Mouse (Mus musculus) limb, embryonic 11.5 days (tissue): ENCODE results near the gene Rhou. TPM values are rescaled to one million over a fixed set of nuclear protein-coding genes. Genes with fewer than 3 reads are reported as not detected.
"Not testable (repeated sequence)": the region's sequence is repeated elsewhere in the genome, so short reads cannot be mapped to it uniquely, and the experiment has no call there.

Source experiments
- ATAC-seq: fragments of 200-750 bp; cut with Nextera tagmentation; 2 replicates; pipeline ENCODE4 v1.8.0; 2017; ENCODE audit warnings: low read depth; ENCODE audit not compliant: insufficient number of reproducible peaks, low FRiP score, low TSS enrichment
- DNase-seq: peaks from one replicate; pipeline ENCODE4 v3.0.0-alpha.2; 2015; ENCODE audit warnings: low spot score
- H3K27ac ChIP-seq: fragments of 300-500 bp; sonication (generic); replicated peaks from 2 replicates; pipeline ENCODE4 v1.5.1; 2014; ENCODE audit warnings: low read depth, mild to moderate bottlenecking, low read length
- H3K27me3 ChIP-seq: fragments of 300-500 bp; sonication (generic); 2 replicates; pipeline ENCODE4 v1.6.1; 2014; ENCODE audit warnings: mild to moderate bottlenecking, low read length, mixed read lengths; ENCODE audit not compliant: control insufficient read depth, insufficient read depth
- H3K36me3 ChIP-seq: fragments of 300-500 bp; sonication (generic); 2 replicates; pipeline ENCODE4 v1.6.1; 2014; ENCODE audit warnings: mild to moderate bottlenecking, low read length, moderate library complexity, mixed read lengths; ENCODE audit not compliant: control insufficient read depth, insufficient read depth
- H3K4me1 ChIP-seq: fragments of 300-500 bp; sonication (generic); 2 replicates; pipeline ENCODE4 v1.6.1; 2014; ENCODE audit warnings: low read length, mixed read lengths; ENCODE audit not compliant: control insufficient read depth, insufficient read depth
- H3K4me2 ChIP-seq: fragments of 300-500 bp; sonication (generic); 2 replicates; pipeline ENCODE4 v1.6.1; 2014; ENCODE audit warnings: low read depth, mild to moderate bottlenecking, moderate library complexity; ENCODE audit not compliant: severe bottlenecking
- H3K4me3 ChIP-seq: fragments of 300-500 bp; sonication (generic); 2 replicates; pipeline ENCODE4 v1.5.1; 2014; ENCODE audit warnings: low read depth, low read length
- H3K9ac ChIP-seq: fragments of 300-500 bp; sonication (generic); 2 replicates; pipeline ENCODE4 v1.6.1; 2014; ENCODE audit warnings: mild to moderate bottlenecking, low read length
- H3K9me3 ChIP-seq: fragments of 300-500 bp; sonication (generic); 2 replicates; pipeline ENCODE4 v1.6.1; 2016; ENCODE audit warnings: low read length; ENCODE audit not compliant: control insufficient read depth
- WGBS: fragments of 180-500 bp; shearing (Covaris S2); extraction: QIAGEN DNeasy Blood & Tissue Kit; methylation state at CpG from one replicate; pipeline ENCODE4 v1.1.7; 2014; 5-methylcytosine and 5-hydroxymethylcytosine counted together
- polyA plus RNA-seq: library from polyadenylated mRNA; unstranded; fragments of >200 nt; fragmentation: Nextera tagmentation; extraction: Ambion mirVana; gene quantifications from 2 replicates; pipeline ENCODE4 v1.2.1, GENCODE M21; 2014

The Rhou gene
- 8.6 and 10.1 TPM in 2 replicates for polyA plus RNA-seq

DNA sequence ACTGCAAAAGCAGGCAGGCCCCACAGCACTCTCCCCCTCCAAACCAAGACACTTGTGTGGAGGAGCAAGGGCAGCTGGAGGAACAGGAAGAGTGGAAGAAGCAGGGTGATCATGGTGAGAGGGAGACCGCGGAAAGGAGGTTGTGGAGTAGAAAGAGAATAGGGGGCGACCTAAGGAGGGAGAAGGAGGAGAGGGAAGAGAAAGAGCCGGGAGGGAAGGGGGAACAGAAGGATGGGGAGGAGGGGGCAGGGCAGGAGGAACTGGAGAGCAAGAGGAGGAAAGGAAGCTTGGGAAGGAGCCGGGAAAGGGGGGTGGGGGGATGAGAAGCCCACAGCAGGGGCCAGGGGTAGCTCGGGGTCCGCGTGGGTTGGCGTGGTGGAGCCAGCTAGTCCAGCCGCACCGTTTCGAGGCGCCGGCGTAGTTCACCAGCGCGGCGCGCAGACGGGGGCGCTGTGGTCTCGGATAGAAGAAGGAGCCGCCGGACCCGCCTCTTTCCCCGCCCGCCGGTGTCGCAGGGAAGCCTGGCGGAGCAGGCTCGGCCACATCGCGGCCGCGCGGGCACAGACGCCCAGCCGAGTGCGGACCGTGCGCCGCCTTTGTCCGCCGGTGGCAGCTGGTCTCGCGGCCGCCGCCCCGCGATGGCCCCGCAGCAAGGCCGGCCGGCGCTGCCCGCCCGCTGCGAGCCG is at the start of gene Rhou:
Rhou (plus strand) TSS at position 622 of the 686 bp plus-strand sequence.
- Histone ChIP-seq H3K27ac (peak within 1 kb of the TSS; percentile 91), H3K4me2 (peak within 1 kb of the TSS; percentile 64), H3K9me3 (no peaks in the 10 kb centered on the region), H3K9ac (peak within 1 kb of the TSS; percentile 94), H3K4me3 (peak within 1 kb of the TSS; percentile 64), H3K4me1 (peaks cover 12% of the 10 kb centered on the region), H3K36me3 (peaks cover 2% of the 10 kb centered on the region; the same call in 1 of the 2 replicates), H3K27me3 (no peaks in the 10 kb centered on the region)
- DNase-seq (peak; percentile 96), ATAC-seq (peak; percentile 87)
- under 1% methylated on average over 53 of the region's 58 CpGs for WGBS

GRCm38 (mm10) chr8:123612652-123613051 is 41.1 kb upstream of the Rhou start:
- H3K4me2 ChIP-seq, DNase-seq, H3K27me3 ChIP-seq, H3K36me3 ChIP-seq, H3K4me1 ChIP-seq, ATAC-seq, H3K9me3 ChIP-seq, H3K27ac ChIP-seq, H3K4me3 ChIP-seq, H3K9ac ChIP-seq: not testable (repeated sequence)
- WGBS, result 60% methylated on average over 1 of the region's 5 CpGs

GRCm38 (mm10) chr8:123623523-123623922 is 30.2 kb upstream of the Rhou start:
- H3K9ac ChIP-seq, DNase-seq, H3K27ac ChIP-seq, H3K9me3 ChIP-seq, H3K4me3 ChIP-seq, H3K36me3 ChIP-seq, H3K4me1 ChIP-seq, H3K4me2 ChIP-seq, ATAC-seq: not testable (repeated sequence)
- no CpG with 5 or more reads among the region's 39 CpGs for WGBS
- peaks cover 17% of the 10 kb centered on the region for H3K27me3 ChIP-seq

DNA sequence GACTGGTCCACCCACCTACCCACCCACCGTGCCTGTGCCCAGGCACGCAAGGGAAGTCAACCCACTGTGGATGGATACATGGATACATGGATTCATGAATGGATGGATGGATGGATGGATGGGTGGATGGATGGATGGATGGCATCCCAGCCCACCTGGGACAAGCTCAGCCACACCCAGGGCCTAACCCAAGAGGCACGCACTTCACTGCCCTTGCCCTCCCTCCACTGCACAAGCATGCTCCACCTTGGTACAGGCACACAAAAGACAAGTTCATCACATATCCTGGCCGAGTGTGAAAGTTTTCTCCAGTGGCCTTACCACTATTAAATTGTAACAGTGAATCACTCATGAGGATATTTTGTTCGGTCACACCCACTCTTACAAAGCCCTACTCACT is 29.5 kb upstream of the Rhou start:
- Histone ChIP-seq H3K36me3 (no peaks in the 10 kb centered on the region), H3K9ac (no peak overlapping the region), H3K4me1 (peaks cover 3% of the 10 kb centered on the region; the same call in 1 of the 2 replicates), H3K4me3 (no peak overlapping the region), H3K9me3 (no peaks in the 10 kb centered on the region), H3K4me2 (no peak overlapping the region), H3K27me3 (peaks cover 14% of the 10 kb centered on the region), H3K27ac (no peak overlapping the region)
- DNase-seq, result no peak
- no peak for ATAC-seq
- WGBS, result 63% methylated on average over 5 of the region's 5 CpGs

DNA sequence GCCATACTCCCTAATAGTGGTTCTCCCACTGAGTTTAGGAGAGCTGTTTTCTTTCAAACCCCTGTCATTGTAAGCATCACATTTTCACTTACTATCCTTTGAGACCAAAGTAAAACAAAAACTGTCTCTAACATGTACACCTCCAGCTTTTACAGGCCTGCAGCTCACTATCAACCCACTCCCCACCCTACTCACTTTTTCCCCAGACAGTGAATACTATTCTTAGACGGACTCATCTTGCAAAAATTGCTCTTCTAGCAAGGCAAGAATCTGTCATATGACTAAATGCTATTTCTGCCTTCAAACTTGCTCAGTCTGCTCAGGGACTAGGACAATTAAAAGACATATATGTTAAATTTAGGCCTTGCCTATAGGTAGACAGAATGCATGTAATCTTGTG is 29.0 kb upstream of the Rhou start:
- ATAC-seq (no peak), DNase-seq (no peak)
- WGBS, result 61% methylated on average over 1 of the region's 1 CpGs
- no peak overlapping the region for H3K27ac ChIP-seq
- H3K4me3 ChIP-seq, result no peak overlapping the region
- no peaks in the 10 kb centered on the region for H3K36me3 ChIP-seq
- peaks cover 14% of the 10 kb centered on the region for H3K27me3 ChIP-seq
- no peak overlapping the region for H3K9ac ChIP-seq
- peaks cover 4% of the 10 kb centered on the region; the same call in 1 of the 2 replicates for H3K4me1 ChIP-seq
- no peak overlapping the region for H3K4me2 ChIP-seq
- no peaks in the 10 kb centered on the region for H3K9me3 ChIP-seq

DNA sequence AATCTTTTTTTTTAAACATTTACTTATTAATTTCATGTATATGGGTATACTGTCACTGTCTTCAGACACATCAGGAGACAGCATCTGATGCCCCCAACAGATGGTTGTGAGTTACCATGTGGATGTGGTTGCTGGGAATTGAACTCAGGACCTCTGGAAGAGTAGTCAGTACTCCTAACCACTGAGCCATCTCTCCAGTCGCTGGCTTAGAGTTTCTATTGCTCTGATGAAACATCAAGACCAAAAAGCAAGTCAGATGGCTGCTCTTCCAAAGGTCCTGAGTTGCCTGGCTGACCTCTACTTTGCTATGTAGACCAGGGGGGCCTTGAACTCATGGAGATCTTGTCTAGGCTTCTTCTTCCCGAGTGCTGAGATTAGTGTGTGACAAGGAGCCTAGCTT is 28.0 kb upstream of the Rhou start:
- H3K9ac ChIP-seq, result no peak overlapping the region
- H3K27me3 ChIP-seq, result peaks cover 14% of the 10 kb centered on the region

GRCm38 (mm10) chr8:123627410-123628147 is 26.1 kb upstream of the Rhou start:
- Histone ChIP-seq H3K4me2 (no peak overlapping the region), H3K4me1 (peaks cover 4% of the 10 kb centered on the region; the same call in 1 of the 2 replicates), H3K9ac (no peak overlapping the region), H3K27me3 (peaks cover 14% of the 10 kb centered on the region), H3K4me3 (no peak overlapping the region), H3K36me3 (no peaks in the 10 kb centered on the region), H3K27ac (no peak overlapping the region), H3K9me3 (no peaks in the 10 kb centered on the region)
- ATAC-seq (no peak), DNase-seq (no peak)
- 66% methylated on average over 6 of the region's 6 CpGs for WGBS

More for the DNA sequence above, 28.0 kb upstream of the Rhou start:
- Histone ChIP-seq H3K4me1 (peaks cover 4% of the 10 kb centered on the region; the same call in 1 of the 2 replicates), H3K36me3 (no peaks in the 10 kb centered on the region), H3K4me3 (no peak overlapping the region), H3K27ac (no peak overlapping the region), H3K9me3 (no peaks in the 10 kb centered on the region), H3K4me2 (no peak overlapping the region)
- WGBS, result 34% methylated on average over 2 of the region's 2 CpGs
- ATAC-seq, result no peak
- no peak for DNase-seq

- DNase-seq, result peak; percentile 70
- peak overlapping the region; percentile 36 for H3K4me2 ChIP-seq
- no peaks in the 10 kb centered on the region for H3K36me3 ChIP-seq
- H3K9me3 ChIP-seq, result no peaks in the 10 kb centered on the region
- H3K9ac ChIP-seq, result no peak overlapping the region
- WGBS, result 3% methylated on average over 8 of the region's 8 CpGs
- peaks cover 4% of the 10 kb centered on the region; the same call in 1 of the 2 replicates for H3K4me1 ChIP-seq
- H3K4me3 ChIP-seq, result peak overlapping the region; percentile 5
- peaks cover 14% of the 10 kb centered on the region for H3K27me3 ChIP-seq
- no peak overlapping the region for H3K27ac ChIP-seq
- ATAC-seq, result no peak
These were observed 25.3 kb upstream of the Rhou start for GRCm38 (mm10) chr8:123628253-123628967.
